Mouse (Mus musculus) limb, embryonic 12.5 days (tissue): ENCODE measurements around the gene Arid3a. TPM values are rescaled to one million over a fixed set of nuclear protein-coding genes. Genes with fewer than 3 reads are reported as not detected.

Experiments
- ATAC-seq: fragments of 200-750 bp; cut with Nextera tagmentation; 2 replicates; pipeline ENCODE4 v1.8.0; 2017; ENCODE audit warnings: low read depth, moderate TSS enrichment; ENCODE audit not compliant: insufficient number of reproducible peaks, insufficient read depth, low FRiP score, low TSS enrichment
- H3K27ac ChIP-seq: fragments of 300-500 bp; sonication (generic); 2 replicates; pipeline ENCODE4 v1.5.1; 2016; ENCODE audit warnings: mild to moderate bottlenecking, moderate library complexity
- H3K27me3 ChIP-seq: fragments of 300-500 bp; sonication (generic); 2 replicates; pipeline ENCODE4 v1.6.1; 2016; ENCODE audit warnings: mild to moderate bottlenecking, moderate library complexity
- H3K36me3 ChIP-seq: fragments of 300-500 bp; sonication (generic); 2 replicates; pipeline ENCODE4 v1.6.1; 2016; ENCODE audit warnings: mild to moderate bottlenecking, moderate library complexity
- H3K4me1 ChIP-seq: fragments of 300-500 bp; sonication (generic); replicated peaks from 2 replicates; pipeline ENCODE4 v1.6.1; 2016
- H3K4me2 ChIP-seq: fragments of 300-500 bp; sonication (generic); 2 replicates; pipeline ENCODE4 v1.6.1; 2016; ENCODE audit warnings: mild to moderate bottlenecking, moderate library complexity
- H3K4me3 ChIP-seq: fragments of 300-500 bp; sonication (generic); replicated peaks from 2 replicates; pipeline ENCODE4 v1.5.1; 2016; ENCODE audit warnings: mild to moderate bottlenecking
- H3K9ac ChIP-seq: fragments of 300-500 bp; sonication (generic); replicated peaks from 2 replicates; pipeline ENCODE4 v1.6.1; 2016; ENCODE audit warnings: mild to moderate bottlenecking, moderate library complexity
- H3K9me3 ChIP-seq: fragments of 300-500 bp; sonication (generic); 2 replicates; pipeline ENCODE4 v1.6.1; 2016; ENCODE audit warnings: mild to moderate bottlenecking, moderate library complexity
- WGBS: fragments of 180-500 bp; shearing (Covaris S2); methylation state at CpG from one replicate; pipeline ENCODE4 v1.1.7; 2016; 5-methylcytosine and 5-hydroxymethylcytosine counted together
- polyA plus RNA-seq: library from polyadenylated mRNA; unstranded; fragments of >200 nt; fragmentation: Nextera tagmentation; extraction: Ambion mirVana; gene quantifications from 2 replicates; pipeline ENCODE4 v1.2.1, GENCODE M21; 2016

The Arid3a gene
- polyA plus RNA-seq, 1 experiment from 2014 or later: 8.6 TPM

DNA sequence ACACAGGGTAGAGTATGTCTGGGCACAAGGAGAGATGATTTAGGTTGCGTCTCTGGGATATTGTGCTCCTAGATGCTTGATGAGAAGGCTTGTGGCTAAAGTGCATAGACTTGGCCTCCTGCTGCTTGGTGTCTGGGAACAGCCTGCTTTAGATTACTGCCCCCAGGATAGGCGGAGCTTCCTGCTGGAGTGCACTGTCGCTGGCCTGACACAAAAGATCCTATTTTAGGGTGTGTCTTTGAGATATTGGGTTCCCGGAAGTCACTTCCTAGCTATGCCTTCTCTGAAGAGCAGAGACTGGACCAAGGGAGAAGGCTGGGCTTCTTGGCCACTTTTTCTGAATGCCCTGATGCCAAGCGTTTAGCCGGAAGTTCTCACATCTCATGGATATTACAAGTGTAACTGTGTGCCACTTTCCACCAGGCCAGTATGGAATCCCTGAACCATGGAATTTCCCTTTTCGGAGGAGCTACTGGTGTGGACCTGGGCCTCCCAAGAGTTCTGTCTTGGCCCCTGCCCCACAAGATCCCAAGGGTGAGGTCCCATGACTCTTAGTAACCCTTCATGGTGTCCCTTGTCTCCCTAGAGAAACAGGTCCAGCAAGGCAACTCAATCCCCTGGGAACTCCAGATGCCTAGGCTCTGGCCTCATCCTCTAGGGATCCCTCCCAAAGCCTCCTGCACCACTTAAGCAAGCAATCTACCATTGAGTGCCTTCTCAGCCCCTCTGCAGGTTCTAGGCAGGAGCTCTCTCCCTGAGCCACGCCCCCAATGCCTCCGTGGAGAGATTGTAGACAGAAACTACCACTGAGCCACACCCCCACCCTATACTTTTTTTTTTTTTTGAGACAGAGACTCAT, 76.8 kb downstream of the Arid3a start:
- Histone ChIP-seq H3K4me1 (peaks cover 8% of the 10 kb centered on the region), H3K4me2 (no peak overlapping the region), H3K36me3 (no peaks in the 10 kb centered on the region), H3K27ac (no peak overlapping the region), H3K27me3 (peaks cover 56% of the 10 kb centered on the region), H3K4me3 (no peak overlapping the region), H3K9me3 (no peaks in the 10 kb centered on the region), H3K9ac (no peak overlapping the region)
- 65% methylated on average over 9 of the region's 9 CpGs for WGBS
- ATAC-seq: no peak

- H3K4me2 ChIP-seq: no peak overlapping the region
- no peak overlapping the region for H3K4me3 ChIP-seq
- no peaks in the 10 kb centered on the region for H3K36me3 ChIP-seq
- WGBS: 92% methylated on average over 8 of the region's 8 CpGs
- no peak overlapping the region for H3K9ac ChIP-seq
- ATAC-seq: no peak
- no peaks in the 10 kb centered on the region for H3K9me3 ChIP-seq
- peaks cover 50% of the 10 kb centered on the region for H3K27me3 ChIP-seq
- no peak overlapping the region for H3K27ac ChIP-seq
- H3K4me1 ChIP-seq: peaks cover 8% of the 10 kb centered on the region
Measured at GRCm38 (mm10) chr10:80004233-80004705, 77.4 kb downstream of the Arid3a start.

Other genes with a start within 250 kb of the Arid3a start
- 139 and 149 TPM in 2 replicates for gene Cdc34, start 244.8 kb upstream of the Arid3a start, polyA plus RNA-seq
- 0.74 and 1.2 TPM in 2 replicates for gene Gzmm, start 238.0 kb upstream of the Arid3a start, polyA plus RNA-seq
- gene Bsg, start 222.6 kb upstream of the Arid3a start, polyA plus RNA-seq: 676 and 680 TPM in 2 replicates
- 0.15 TPM in 1 of 2 replicates, not detected in the other for gene Hcn2, start 210.4 kb upstream of the Arid3a start, polyA plus RNA-seq
- 54.0 and 54.1 TPM in 2 replicates for gene Polrmt, start 180.5 kb upstream of the Arid3a start, polyA plus RNA-seq
- 0.24 and 0.60 TPM in 2 replicates for gene Fgf22, start 172.0 kb upstream of the Arid3a start, polyA plus RNA-seq
- gene Rnf126, start 160.1 kb upstream of the Arid3a start, polyA plus RNA-seq: 108 and 113 TPM in 2 replicates
- 3.0 and 4.0 TPM in 2 replicates for gene Fstl3, start 149.8 kb upstream of the Arid3a start, polyA plus RNA-seq
- gene Prss57, start 136.1 kb upstream of the Arid3a start, polyA plus RNA-seq: not detected in 2 replicates
- 121 TPM in 2 replicates for gene Palm, start 133.5 kb upstream of the Arid3a start, polyA plus RNA-seq
- 0.28 and 0.67 TPM in 2 replicates for gene Misp, start 106.1 kb upstream of the Arid3a start, polyA plus RNA-seq
- 373 and 403 TPM in 2 replicates for gene Ptbp1, start 72.6 kb upstream of the Arid3a start, polyA plus RNA-seq
- gene Prtn3, start 52.6 kb upstream of the Arid3a start, polyA plus RNA-seq: 15.1 and 15.3 TPM in 2 replicates
- gene Plppr3, start 52.4 kb upstream of the Arid3a start, polyA plus RNA-seq: 157 and 162 TPM in 2 replicates
- gene Elane, start 40.8 kb upstream of the Arid3a start, polyA plus RNA-seq: not detected in 2 replicates
- not detected in 2 replicates for gene Cfd, start 36.2 kb upstream of the Arid3a start, polyA plus RNA-seq
- 50.8 and 53.7 TPM in 2 replicates for gene Med16, start 18.1 kb upstream of the Arid3a start, polyA plus RNA-seq
- gene Gm26602, start 16.2 kb upstream of the Arid3a start, polyA plus RNA-seq: 5.5 and 21.1 TPM in 2 replicates
- gene Kiss1r, start 10.1 kb upstream of the Arid3a start, polyA plus RNA-seq: 1.1 and 1.2 TPM in 2 replicates
- gene R3hdm4, start 5.8 kb upstream of the Arid3a start, polyA plus RNA-seq: 149 and 161 TPM in 2 replicates
- 120 and 122 TPM in 2 replicates for gene Wdr18, start 33.1 kb downstream of the Arid3a start, polyA plus RNA-seq
- 0.54 and 0.68 TPM in 2 replicates for gene Grin3b, start 43.7 kb downstream of the Arid3a start, polyA plus RNA-seq
- gene Tmem259, start 57.3 kb downstream of the Arid3a start, polyA plus RNA-seq: 20.7 and 22.5 TPM in 2 replicates
- gene Cnn2, start 61.5 kb downstream of the Arid3a start, polyA plus RNA-seq: 216 and 240 TPM in 2 replicates
- gene Abca7, start 69.5 kb downstream of the Arid3a start, polyA plus RNA-seq: 2.1 and 2.3 TPM in 2 replicates
- gene Arhgap45, start 89.6 kb downstream of the Arid3a start, polyA plus RNA-seq: 12.5 and 12.6 TPM in 2 replicates
- 241 and 251 TPM in 2 replicates for gene Polr2e, start 112.8 kb downstream of the Arid3a start, polyA plus RNA-seq
- gene Gpx4, start 120.1 kb downstream of the Arid3a start, polyA plus RNA-seq: 463 and 494 TPM in 2 replicates
- gene Sbno2, start 178.5 kb downstream of the Arid3a start, polyA plus RNA-seq: 13.9 and 14.4 TPM in 2 replicates
- gene Stk11, start 188.8 kb downstream of the Arid3a start, polyA plus RNA-seq: 16.1 and 18.1 TPM in 2 replicates
- 460 and 465 TPM in 2 replicates for gene Atp5d, start 211.6 kb downstream of the Arid3a start, polyA plus RNA-seq
- gene Cbarp, start 213.8 kb downstream of the Arid3a start, polyA plus RNA-seq: 4.9 and 5.6 TPM in 2 replicates
- 30.6 and 38.0 TPM in 2 replicates for gene Midn, start 221.2 kb downstream of the Arid3a start, polyA plus RNA-seq
- gene Cirbp, start 238.9 kb downstream of the Arid3a start, polyA plus RNA-seq: 166 and 175 TPM in 2 replicates
- gene 1600002K03Rik, start 245.9 kb downstream of the Arid3a start, polyA plus RNA-seq: 9.1 and 9.5 TPM in 2 replicates